Mouse (Mus musculus) heart, postnatal 0 days (tissue): Measurements from ENCODE around the gene Tspan18.

Source experiments
- CTCF ChIP-seq: IDR thresholded peaks from 2 replicates; pipeline ENCODE4 v1.5.1; 2016; ENCODE audit warnings: antibody characterized with exemption, control low read depth, low read depth
- EP300 ChIP-seq: IDR thresholded peaks from 2 replicates; pipeline ENCODE4 v1.6.1; 2016; ENCODE audit warnings: antibody characterized with exemption, low read depth

GRCm38 (mm10) chr2:93215790-93216189 lies 118.5 kb downstream of the Tspan18 start:
- TF ChIP-seq CTCF = no peak
- no peak for TF ChIP-seq EP300
